Mouse (Mus musculus) intestine, embryonic 14.5 days (tissue): Measurements from ENCODE around the gene Cyba. TPM values are rescaled to one million over a fixed set of nuclear protein-coding genes. Genes with fewer than 3 reads are reported as not detected.

Experiments
- ATAC-seq: fragments of 200-750 bp; cut with Nextera tagmentation; replicated peaks from 2 replicates; pipeline ENCODE4 v1.8.0; 2017; ENCODE audit warnings: low read depth, moderate number of reproducible peaks, moderate TSS enrichment, moderate library complexity; ENCODE audit not compliant: low FRiP score, low TSS enrichment
- DNase-seq: peaks from one replicate; pipeline ENCODE4 v3.0.0-alpha.2; 2018; ENCODE audit warnings: low spot score
- H3K27ac ChIP-seq: fragments of 300-500 bp; sonication (generic); 2 replicates; pipeline ENCODE4 v1.5.1; 2014; ENCODE audit warnings: low read depth, mild to moderate bottlenecking, control low read depth
- H3K27me3 ChIP-seq: fragments of 300-500 bp; sonication (generic); replicated peaks from 2 replicates; pipeline ENCODE4 v1.6.1; 2014; ENCODE audit warnings: low read length, control low read depth; ENCODE audit not compliant: control insufficient read depth, insufficient read depth
- H3K36me3 ChIP-seq: fragments of 300-500 bp; sonication (generic); 2 replicates; pipeline ENCODE4 v1.6.1; 2014; ENCODE audit warnings: low read length, control low read depth; ENCODE audit not compliant: control insufficient read depth, insufficient read depth
- H3K4me1 ChIP-seq: fragments of 300-500 bp; sonication (generic); replicated peaks from 2 replicates; pipeline ENCODE4 v1.6.1; 2014; ENCODE audit warnings: low read length, control low read depth, mixed read lengths; ENCODE audit not compliant: control insufficient read depth, insufficient read depth
- H3K4me2 ChIP-seq: fragments of 300-500 bp; sonication (generic); 2 replicates; pipeline ENCODE4 v1.6.1; 2014; ENCODE audit warnings: low read length
- H3K4me3 ChIP-seq: fragments of 300-500 bp; sonication (generic); 2 replicates; pipeline ENCODE4 v1.5.1; 2014; ENCODE audit warnings: low read depth, low read length, control low read depth, mixed read lengths
- H3K9ac ChIP-seq: fragments of 300-500 bp; sonication (generic); 2 replicates; pipeline ENCODE4 v1.6.1; 2014; ENCODE audit warnings: mild to moderate bottlenecking, low read length
- H3K9me3 ChIP-seq: fragments of 300-500 bp; sonication (generic); 2 replicates; pipeline ENCODE4 v1.6.1; 2016; ENCODE audit warnings: low read length, control low read depth; ENCODE audit not compliant: control insufficient read depth
- WGBS: fragments of 180-500 bp; shearing (Covaris S2); extraction: QIAGEN DNeasy Blood & Tissue Kit; methylation state at CpG from one replicate; pipeline ENCODE4 v1.1.7; 2014; 5-methylcytosine and 5-hydroxymethylcytosine counted together
- polyA plus RNA-seq: library from polyadenylated mRNA; unstranded; fragments of >200 nt; fragmentation: Nextera tagmentation; extraction: Ambion mirVana; gene quantifications from 2 replicates; pipeline ENCODE4 v1.2.1, GENCODE M21; 2014

Gene Cyba
- polyA plus RNA-seq, 1 experiment from 2014 or later = 307 TPM

DNA sequence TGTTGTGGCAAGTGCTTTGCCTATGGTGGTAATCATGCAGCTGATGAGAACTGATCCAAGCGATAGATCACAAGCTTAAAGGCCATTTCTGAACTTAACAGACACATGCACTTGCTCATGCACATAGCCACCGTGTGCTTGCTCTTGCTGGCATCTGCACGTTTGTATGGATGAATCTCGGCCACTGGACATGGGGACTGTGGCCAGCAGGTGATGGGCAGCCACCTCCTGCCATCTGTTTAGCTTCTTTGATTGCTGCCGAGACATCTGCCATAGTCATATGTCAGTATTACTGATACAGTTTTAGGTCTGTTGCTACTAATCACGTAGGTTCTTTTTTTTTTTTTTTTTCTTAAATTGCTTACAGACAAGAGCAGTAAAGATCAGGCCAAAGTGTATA, 37.4 kb downstream of the Cyba start:
- no peak overlapping the region for H3K27ac ChIP-seq
- H3K9me3 ChIP-seq = no peaks in the 10 kb centered on the region
- DNase-seq (no peak), ATAC-seq (no peak)
- no peak overlapping the region for H3K4me2 ChIP-seq
- WGBS = 89% methylated on average over 6 of the region's 6 CpGs
- H3K9ac ChIP-seq = no peak overlapping the region
- H3K27me3 ChIP-seq = no peaks in the 10 kb centered on the region
- H3K4me3 ChIP-seq = no peak overlapping the region
- H3K36me3 ChIP-seq = peaks cover 88% of the 10 kb centered on the region
- no peaks in the 10 kb centered on the region for H3K4me1 ChIP-seq

DNA sequence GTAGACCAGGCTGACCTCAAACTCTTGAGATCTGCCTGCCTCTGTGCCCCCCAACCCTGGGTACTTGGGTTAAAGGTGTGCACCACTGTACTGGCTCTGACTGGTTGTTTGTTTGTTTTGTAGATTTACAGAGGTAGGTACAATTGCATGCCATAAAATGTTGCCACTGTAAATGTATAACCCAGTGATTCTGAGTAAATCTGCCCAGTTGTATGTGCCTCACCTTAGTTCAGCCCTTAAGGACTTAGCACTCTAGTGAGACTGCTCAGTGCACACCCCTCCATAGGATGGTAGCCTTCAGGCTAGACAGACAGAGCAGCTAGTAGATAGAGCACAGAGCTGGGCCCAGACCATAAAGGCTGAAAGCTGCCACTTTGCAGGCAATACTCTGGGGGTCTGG, 39.0 kb downstream of the Cyba start:
- Histone ChIP-seq H3K9ac (no peak overlapping the region), H3K4me1 (no peaks in the 10 kb centered on the region), H3K36me3 (peaks cover 87% of the 10 kb centered on the region), H3K27ac (no peak overlapping the region), H3K4me3 (no peak overlapping the region), H3K27me3 (no peaks in the 10 kb centered on the region), H3K9me3 (0 out of 2 replicates have a peak, but pooled peaks cover 4% of the 10 kb centered on the region), H3K4me2 (no peak overlapping the region)
- no peak for ATAC-seq
- DNase-seq = no peak

DNA sequence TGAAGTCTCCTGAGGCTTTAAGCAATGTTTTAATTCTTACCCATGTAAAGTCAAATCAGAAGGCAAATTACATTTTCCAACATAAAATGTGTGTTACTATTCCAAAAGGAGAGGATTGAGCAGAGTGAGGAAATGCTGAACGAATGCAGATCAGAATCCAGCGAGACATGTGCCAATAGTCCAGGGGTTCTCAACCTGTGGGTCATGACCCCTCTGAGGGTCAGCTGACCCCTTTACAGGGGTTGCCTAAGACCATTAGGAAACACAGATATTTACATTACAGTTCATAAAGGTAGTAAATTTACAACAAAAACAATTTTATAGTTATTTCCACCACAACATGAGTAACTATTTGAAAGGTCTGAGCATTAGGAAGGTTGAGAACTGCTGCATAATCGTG, 42.0 kb downstream of the Cyba start:
- ATAC-seq (no peak), DNase-seq (no peak)
- Histone ChIP-seq H3K27me3 (no peaks in the 10 kb centered on the region), H3K36me3 (peaks cover 92% of the 10 kb centered on the region), H3K4me1 (no peaks in the 10 kb centered on the region), H3K9me3 (0 out of 2 replicates have a peak, but pooled peaks cover 4% of the 10 kb centered on the region), H3K4me3 (no peak overlapping the region), H3K9ac (no peak overlapping the region), H3K4me2 (no peak overlapping the region), H3K27ac (no peak overlapping the region)
- WGBS = 75% methylated on average over 3 of the region's 3 CpGs

DNA sequence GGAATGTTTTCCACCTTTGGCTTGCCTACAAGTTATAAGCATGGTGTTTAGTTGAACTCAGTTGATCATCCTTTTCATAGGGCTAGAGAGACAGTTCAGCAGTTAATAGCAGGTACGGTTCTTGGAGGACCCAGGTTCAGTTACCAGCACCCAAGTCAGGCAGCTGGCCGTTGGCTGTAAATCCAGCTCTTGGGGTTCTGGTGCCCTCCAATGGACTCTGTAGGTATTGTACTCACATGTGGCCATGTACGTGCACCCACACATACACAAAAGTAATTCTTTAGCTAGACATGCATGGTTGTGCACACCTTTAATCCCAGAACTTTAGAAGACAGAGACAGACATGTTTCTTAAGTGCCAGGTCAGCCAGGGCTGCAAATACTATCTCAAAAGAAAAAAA, 43.4 kb downstream of the Cyba start:
- peaks cover 94% of the 10 kb centered on the region for H3K36me3 ChIP-seq
- WGBS = 89% methylated on average over 3 of the region's 3 CpGs
- ATAC-seq = no peak

DNA sequence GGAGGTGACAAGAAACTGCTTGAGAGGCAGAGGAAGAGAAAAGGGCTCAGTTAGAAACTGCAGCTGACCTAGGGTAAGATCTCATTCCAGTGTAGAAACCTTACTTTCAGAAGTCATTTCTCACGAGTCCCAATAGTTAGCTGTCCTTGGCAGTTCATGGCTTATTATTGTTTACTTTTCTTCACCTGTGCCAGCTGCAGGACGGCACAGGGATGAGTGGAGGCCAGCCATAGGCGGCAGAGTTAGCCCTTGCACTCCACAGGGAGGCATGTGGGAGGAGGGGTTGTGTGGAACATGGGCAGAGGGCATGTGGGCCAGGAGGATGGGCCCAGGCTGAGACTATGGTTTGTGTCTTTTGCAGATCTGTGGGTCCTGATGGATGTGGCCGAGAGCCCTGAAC, 49.7 kb downstream of the Cyba start:
- Histone ChIP-seq H3K4me3 (no peak overlapping the region), H3K4me2 (no peak overlapping the region), H3K36me3 (peaks cover 69% of the 10 kb centered on the region), H3K27me3 (no peaks in the 10 kb centered on the region), H3K4me1 (peaks cover 4% of the 10 kb centered on the region; the same call in 1 of the 2 replicates), H3K9me3 (no peaks in the 10 kb centered on the region), H3K9ac (no peak overlapping the region), H3K27ac (no peak overlapping the region)
- ATAC-seq (no peak), DNase-seq (no peak)
- 64% methylated on average over 4 of the region's 4 CpGs for WGBS

More for the DNA sequence above, 43.4 kb downstream of the Cyba start:
- H3K27me3 ChIP-seq = no peaks in the 10 kb centered on the region
- H3K9ac ChIP-seq = no peak overlapping the region
- H3K4me1 ChIP-seq = no peaks in the 10 kb centered on the region
- H3K27ac ChIP-seq = no peak overlapping the region
- H3K4me2 ChIP-seq = no peak overlapping the region
- DNase-seq = no peak
- H3K9me3 ChIP-seq = 0 out of 2 replicates have a peak, but pooled peaks cover 4% of the 10 kb centered on the region
- H3K4me3 ChIP-seq = no peak overlapping the region

DNA sequence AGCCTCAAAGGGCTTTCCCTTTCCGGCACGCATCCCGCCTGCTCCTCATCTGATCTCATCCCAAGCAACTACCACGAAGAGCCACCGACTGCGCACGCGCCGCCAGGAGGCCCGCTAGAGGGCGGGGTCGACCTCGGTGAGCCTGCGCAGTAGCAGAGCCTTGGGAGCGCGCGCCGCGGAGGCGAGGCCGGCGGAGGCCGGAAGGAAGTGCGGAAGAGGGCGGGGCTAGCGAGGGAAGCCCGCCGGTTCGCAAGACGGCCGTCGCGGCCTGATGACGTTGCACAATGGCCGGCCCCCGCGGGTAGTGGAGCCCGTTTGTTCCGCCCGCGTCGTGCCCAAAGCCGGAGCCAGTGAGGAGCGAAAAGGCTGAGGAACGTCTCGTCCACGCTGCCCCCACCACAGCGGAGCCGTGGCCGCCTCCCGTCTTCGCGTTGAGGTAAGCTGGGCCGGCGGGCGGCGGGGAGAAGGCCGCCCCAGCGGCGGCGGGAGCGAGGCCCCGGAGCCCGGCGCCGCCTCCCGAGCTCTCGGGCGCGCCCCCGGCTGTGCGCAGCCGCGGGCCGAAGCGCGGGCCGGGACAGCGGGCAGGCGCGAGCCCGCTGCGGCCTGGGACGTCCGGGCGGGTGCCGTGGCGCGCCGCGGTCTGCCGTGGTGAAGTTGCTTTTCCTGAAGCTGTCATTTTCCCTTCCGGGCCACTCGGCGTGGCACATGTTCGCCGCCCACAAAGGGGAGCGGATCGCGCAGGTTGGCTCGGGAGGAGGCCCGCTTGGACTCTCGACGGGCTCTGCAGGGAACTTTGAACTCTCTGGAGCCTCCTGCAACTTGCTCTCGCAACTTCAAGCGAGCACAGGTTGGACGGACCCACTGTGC, 56.1 kb downstream of the Cyba start, which contains the start of gene Zc3h18:
Gene Zc3h18 (plus strand): TSS at position 245 of the 867 bp plus-strand sequence.
- under 1% methylated on average over 95 of the region's 107 CpGs for WGBS
- ATAC-seq (peak; percentile 89), DNase-seq (peak; percentile 98)
- Histone ChIP-seq H3K9ac (peak within 1 kb of the TSS; percentile 89), H3K4me3 (peak within 1 kb of the TSS; percentile 92), H3K4me2 (peak within 1 kb of the TSS; percentile 83), H3K27me3 (no peaks in the 10 kb centered on the region), H3K9me3 (no peaks in the 10 kb centered on the region), H3K27ac (peak within 1 kb of the TSS; percentile 92), H3K4me1 (peaks cover 11% of the 10 kb centered on the region), H3K36me3 (peaks cover 18% of the 10 kb centered on the region)

DNA sequence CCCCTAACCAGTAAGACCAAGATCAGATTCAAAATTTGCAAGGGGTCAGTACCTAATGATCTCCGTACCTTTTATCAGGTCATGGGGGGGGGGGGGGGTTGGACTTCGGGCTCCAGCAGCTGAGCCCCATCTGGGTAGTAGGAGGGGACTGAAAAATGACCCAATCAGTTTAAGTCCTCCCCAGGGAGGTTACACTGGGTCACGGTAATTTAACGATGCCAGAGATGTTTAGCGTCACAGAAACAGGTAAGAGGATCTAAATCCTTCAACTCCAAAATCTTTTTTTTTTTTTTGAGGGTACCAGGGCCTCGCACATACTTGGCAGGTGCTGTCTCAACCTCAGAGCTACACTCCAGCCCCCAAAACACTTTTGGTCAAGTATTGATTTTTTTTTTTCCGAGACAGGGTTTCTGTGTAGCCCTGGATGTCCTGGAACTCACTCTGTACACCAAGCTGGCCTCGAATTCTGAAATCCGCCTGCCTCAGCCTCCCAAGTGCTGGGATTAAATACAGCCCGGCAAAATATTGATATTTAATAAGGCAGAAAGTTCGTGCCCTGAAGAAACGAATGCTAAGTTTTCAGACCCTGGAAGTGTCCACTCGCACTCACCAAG, 56.9 kb downstream of the Cyba start:
- H3K27ac ChIP-seq = peak overlapping the region; percentile 92
- H3K4me1 ChIP-seq = peaks cover 11% of the 10 kb centered on the region
- no peaks in the 10 kb centered on the region for H3K9me3 ChIP-seq
- H3K27me3 ChIP-seq = no peaks in the 10 kb centered on the region
- WGBS = 24% methylated on average over 13 of the region's 13 CpGs
- peaks cover 14% of the 10 kb centered on the region for H3K36me3 ChIP-seq
- peak overlapping the region; percentile 92 for H3K4me3 ChIP-seq
- ATAC-seq (peak; percentile 30), DNase-seq (no peak)
- H3K9ac ChIP-seq = peak overlapping the region; percentile 25; the same call in 1 of the 2 replicates
- peak overlapping the region; percentile 83 for H3K4me2 ChIP-seq

DNA sequence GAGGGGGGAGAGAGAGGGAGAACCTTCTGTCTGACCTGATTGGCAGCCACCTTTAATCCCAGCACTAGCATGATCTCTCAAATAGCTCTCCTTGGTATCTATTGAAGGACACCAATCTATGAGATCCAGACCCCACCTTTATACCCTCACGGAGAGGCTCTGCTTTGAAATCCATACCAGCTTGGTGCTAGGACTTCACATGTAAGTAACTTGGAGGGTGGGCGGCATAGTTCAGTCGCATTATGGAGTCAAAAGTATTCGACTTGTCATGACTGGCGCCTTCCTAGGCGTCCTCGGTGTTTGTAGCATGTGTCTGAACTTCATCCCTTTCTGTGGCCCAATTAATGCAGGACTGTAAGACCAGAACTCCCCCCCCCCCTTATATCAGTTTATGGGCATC, 57.4 kb downstream of the Cyba start:
- H3K9me3 ChIP-seq = no peaks in the 10 kb centered on the region
- H3K36me3 ChIP-seq = peaks cover 10% of the 10 kb centered on the region
- peaks cover 11% of the 10 kb centered on the region for H3K4me1 ChIP-seq
- H3K27me3 ChIP-seq = no peaks in the 10 kb centered on the region
- no peak overlapping the region for H3K4me3 ChIP-seq
- 90% methylated on average over 7 of the region's 7 CpGs for WGBS
- no peak overlapping the region for H3K27ac ChIP-seq
- DNase-seq = no peak
- no peak for ATAC-seq
- H3K4me2 ChIP-seq = peak overlapping the region; percentile 83; the same call in 1 of the 2 replicates
- no peak overlapping the region for H3K9ac ChIP-seq
